Mouse (Mus musculus) spleen, postnatal 10 days (tissue): ENCODE data around the gene Ak8.

ENCODE experiments used
- DNase-seq, 2 experiments: peaks; one replicate each; pipeline ENCODE4 v3.0.0; 2021 to 2022; ENCODE audit warnings: low spot score in 2 of 2

Ak8 gene

GRCm38 (mm10) chr2:28730676-28731075 is 30.7 kb downstream of the Ak8 start:
- DNase-seq: no peak

- DNase-seq: no peak
Observed at GRCm38 (mm10) chr2:28737112-28737511, 37.1 kb downstream of the Ak8 start.

- no peak for DNase-seq
Observed at GRCm38 (mm10) chr2:28740159-28740558, 40.2 kb downstream of the Ak8 start.

GRCm38 (mm10) chr2:28742701-28743100 is 42.7 kb downstream of the Ak8 start:
- DNase-seq: no peak

GRCm38 (mm10) chr2:28746682-28747332 is 46.8 kb downstream of the Ak8 start:
- no peak for DNase-seq

- DNase-seq: no peak
Observed at GRCm38 (mm10) chr2:28747705-28748104, 47.7 kb downstream of the Ak8 start.

GRCm38 (mm10) chr2:28751186-28751585 is 51.2 kb downstream of the Ak8 start:
- DNase-seq: no peak

GRCm38 (mm10) chr2:28751658-28752057 is 51.7 kb downstream of the Ak8 start:
- peak in 1 of 2 experiments; percentile 30 for DNase-seq

GRCm38 (mm10) chr2:28752388-28752787 is 52.4 kb downstream of the Ak8 start:
- no peak for DNase-seq

- DNase-seq: peak; percentile 67 to 83
Observed at GRCm38 (mm10) chr2:28755451-28755850, 55.5 kb downstream of the Ak8 start.

GRCm38 (mm10) chr2:28756201-28756600 is 56.2 kb downstream of the Ak8 start:
- peak; percentile 11 to 61 for DNase-seq

GRCm38 (mm10) chr2:28759441-28759840 is 59.5 kb downstream of the Ak8 start:
- no peak for DNase-seq

GRCm38 (mm10) chr2:28766590-28766989 is 66.6 kb downstream of the Ak8 start:
- no peak for DNase-seq

- DNase-seq: no peak
Observed at GRCm38 (mm10) chr2:28767041-28767440, 67.1 kb downstream of the Ak8 start.

GRCm38 (mm10) chr2:28770697-28771096 is 70.7 kb downstream of the Ak8 start:
- no peak for DNase-seq

- DNase-seq: no peak
Observed at GRCm38 (mm10) chr2:28774073-28774472, 74.1 kb downstream of the Ak8 start.

GRCm38 (mm10) chr2:28776728-28777127 is 76.8 kb downstream of the Ak8 start:
- DNase-seq: no peak

GRCm38 (mm10) chr2:28780001-28780782 is 80.2 kb downstream of the Ak8 start:
- DNase-seq: no peak

- DNase-seq: no peak
Observed at GRCm38 (mm10) chr2:28781310-28781709, 81.3 kb downstream of the Ak8 start.

- DNase-seq: no peak
Observed at GRCm38 (mm10) chr2:28786355-28787066, 86.5 kb downstream of the Ak8 start.

GRCm38 (mm10) chr2:28787067-28787619 is 87.2 kb downstream of the Ak8 start:
- no peak for DNase-seq

- no peak for DNase-seq
Observed at GRCm38 (mm10) chr2:28792931-28793610, 93.1 kb downstream of the Ak8 start.
